Mouse (Mus musculus): ENCODE measurements around the gene Nsg2.

The Nsg2 gene

GRCm38 (mm10) chr11:32011867-32012603 lies 11.8 kb downstream of the Nsg2 start:
- DNase-seq (ENCODE audit: low read depth), result no peak

GRCm38 (mm10) chr11:32013014-32013427 lies 12.8 kb downstream of the Nsg2 start:
- no peak for DNase-seq (ENCODE audit: low read depth)

- DNase-seq (ENCODE audit: low read depth), result no peak
Observed at GRCm38 (mm10) chr11:32013561-32013960, 13.3 kb downstream of the Nsg2 start.

- peak; percentile 38 for DNase-seq (ENCODE audit: low read depth)
Observed at GRCm38 (mm10) chr11:32018201-32018600, 17.9 kb downstream of the Nsg2 start.

- no peak for DNase-seq (ENCODE audit: low read depth)
Observed at GRCm38 (mm10) chr11:32020031-32020965, 20.0 kb downstream of the Nsg2 start.

- no peak for DNase-seq (ENCODE audit: low read depth)
Observed at GRCm38 (mm10) chr11:32026634-32027033, 26.4 kb downstream of the Nsg2 start.

- DNase-seq (ENCODE audit: low read depth), result no peak
Observed at GRCm38 (mm10) chr11:32027474-32028342, 27.4 kb downstream of the Nsg2 start.

GRCm38 (mm10) chr11:32028605-32029004 lies 28.3 kb downstream of the Nsg2 start:
- no peak for DNase-seq (ENCODE audit: low read depth)

GRCm38 (mm10) chr11:32029356-32029755 lies 29.1 kb downstream of the Nsg2 start:
- no peak for DNase-seq (ENCODE audit: low read depth)

GRCm38 (mm10) chr11:32031396-32031795 lies 31.1 kb downstream of the Nsg2 start:
- DNase-seq (ENCODE audit: low read depth), result no peak

- no peak for DNase-seq (ENCODE audit: low read depth)
Observed at GRCm38 (mm10) chr11:32032053-32032452, 31.8 kb downstream of the Nsg2 start.

- no peak for DNase-seq (ENCODE audit: low read depth)
Observed at GRCm38 (mm10) chr11:32035831-32036230, 35.6 kb downstream of the Nsg2 start.

GRCm38 (mm10) chr11:32039656-32040055 lies 39.4 kb downstream of the Nsg2 start:
- no peak for DNase-seq (ENCODE audit: low read depth)

- DNase-seq (ENCODE audit: low read depth), result no peak
Observed at GRCm38 (mm10) chr11:32057389-32057788, 57.1 kb downstream of the Nsg2 start.

- DNase-seq (ENCODE audit: low read depth), result no peak
Observed at GRCm38 (mm10) chr11:32057861-32058260, 57.6 kb downstream of the Nsg2 start.

- DNase-seq (ENCODE audit: low read depth), result no peak
Observed at GRCm38 (mm10) chr11:32061020-32061419, 60.8 kb downstream of the Nsg2 start.

- no peak for DNase-seq (ENCODE audit: low read depth)
Observed at GRCm38 (mm10) chr11:32061874-32062273, 61.6 kb downstream of the Nsg2 start.

GRCm38 (mm10) chr11:32063775-32064510 lies 63.7 kb downstream of the Nsg2 start:
- DNase-seq (ENCODE audit: low read depth), result no peak

- no peak for DNase-seq (ENCODE audit: low read depth)
Observed at GRCm38 (mm10) chr11:32064511-32064862, 64.2 kb downstream of the Nsg2 start.

- DNase-seq (ENCODE audit: low read depth), result no peak
Observed at GRCm38 (mm10) chr11:32068736-32069490, 68.7 kb downstream of the Nsg2 start.

- no peak for DNase-seq (ENCODE audit: low read depth)
Observed at GRCm38 (mm10) chr11:32075163-32075562, 74.9 kb downstream of the Nsg2 start.

Measured in c-Kit-positive CD71-negative TER-119-negative erythroid progenitor cells, embryonic 14.5 days (primary cell).